Mouse (Mus musculus): Measurements from ENCODE around the gene H2afj.

DNA sequence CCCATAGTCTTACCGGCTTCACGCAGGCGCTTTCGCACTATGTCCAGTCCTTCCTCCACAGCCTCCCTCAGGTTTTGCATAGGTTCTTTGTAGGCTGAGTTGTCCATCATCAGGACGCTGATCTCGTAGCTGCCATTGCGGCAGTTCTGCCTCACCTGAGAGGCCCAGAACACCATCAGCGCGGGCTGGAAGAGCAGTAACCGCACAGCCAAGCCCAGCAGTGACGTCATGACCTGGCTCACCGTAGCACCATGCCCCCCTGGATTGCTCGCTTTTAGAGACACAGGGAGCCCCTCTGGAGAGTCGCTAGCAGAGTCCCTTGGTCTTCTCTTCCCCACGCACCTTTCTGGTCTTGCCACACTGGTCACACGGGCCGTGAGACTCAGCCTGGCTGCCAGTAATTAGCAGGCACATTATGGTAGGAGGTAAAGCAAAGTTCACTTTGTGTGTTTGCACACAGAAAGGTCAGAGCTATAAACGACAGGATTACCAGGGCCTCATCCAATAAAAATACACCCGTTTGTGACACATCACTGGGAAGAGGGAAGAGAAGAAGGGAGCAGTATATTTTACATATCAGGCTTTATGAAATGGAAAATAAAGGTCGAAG is 26.6 kb upstream of the H2afj start, which contains the start of gene Gucy2c:
- no peak for TF ChIP-seq CTCF (conservative IDR thresholded peaks at IDR 0.05; ENCODE audit: low read length)
- no peak for TF ChIP-seq POU5F1 (IDR thresholded peaks at IDR 0.05; ENCODE audit: borderline replicate concordance, low read length)
